Mouse (Mus musculus) thymus, postnatal 36 days (tissue): ENCODE results near the gene Hoxa4.

Experiments
- DNase-seq, 2 experiments: peaks; one replicate each; pipeline ENCODE4 v3.0.0; 2022; ENCODE audit warnings: mixed read lengths in 2 of 2

Hoxa4 gene

DNA sequence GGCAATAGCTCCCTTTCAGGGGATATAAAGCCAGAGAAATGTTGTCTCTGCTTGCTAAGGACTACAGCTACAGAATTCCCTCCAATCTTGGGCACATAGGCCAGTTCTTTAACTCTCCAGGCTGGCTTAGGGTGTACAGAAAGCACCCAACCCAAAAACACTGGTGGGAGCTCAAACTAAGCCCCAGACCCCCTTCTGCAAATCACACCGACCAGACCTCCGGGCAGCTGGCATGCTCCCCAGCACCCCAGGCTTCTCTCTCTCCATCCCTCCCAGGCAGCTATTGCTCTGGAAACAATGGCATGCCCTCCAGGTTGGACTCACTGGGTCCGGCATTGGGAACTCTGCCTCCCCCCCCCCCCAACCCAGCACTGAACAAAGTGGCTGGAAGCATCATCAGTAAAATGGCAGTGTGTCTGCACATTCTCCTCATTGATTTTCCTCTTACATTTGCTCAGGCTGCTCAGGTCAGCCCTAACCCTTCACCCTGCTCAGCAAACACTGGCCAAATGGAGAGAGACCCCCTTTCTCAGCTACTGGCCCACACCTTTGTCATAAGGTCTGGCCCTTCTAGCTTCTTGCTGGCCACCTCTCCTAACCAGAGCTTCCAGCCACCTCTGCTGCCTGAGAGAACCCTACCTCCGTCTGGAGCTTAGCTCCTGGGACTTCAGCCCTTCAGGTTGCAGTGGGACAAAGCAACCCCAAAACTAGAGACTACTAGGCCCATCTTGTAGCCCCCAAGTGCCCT lies 12.5 kb downstream of the Hoxa4 start:
- DNase-seq: no peak

DNA sequence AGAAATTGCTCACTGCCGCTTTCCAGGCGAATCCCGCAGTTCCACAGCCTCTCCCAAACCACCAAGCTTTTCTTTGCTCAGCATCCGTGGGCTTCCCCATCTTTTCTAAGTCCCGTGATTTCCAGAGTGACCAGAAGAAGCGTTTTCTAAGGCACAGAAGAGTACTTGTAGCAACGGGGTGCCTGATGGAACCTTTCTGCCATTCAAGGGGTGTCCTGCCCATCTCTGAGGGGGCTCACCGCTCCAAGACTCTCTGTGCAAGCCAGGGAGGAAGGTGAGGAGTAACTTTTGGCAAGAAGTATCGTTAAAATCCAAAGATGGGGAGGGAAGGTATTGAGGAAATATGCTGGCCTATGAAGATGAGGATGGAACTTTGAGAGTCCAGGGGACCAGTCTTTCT lies 13.7 kb downstream of the Hoxa4 start:
- DNase-seq: no peak

DNA sequence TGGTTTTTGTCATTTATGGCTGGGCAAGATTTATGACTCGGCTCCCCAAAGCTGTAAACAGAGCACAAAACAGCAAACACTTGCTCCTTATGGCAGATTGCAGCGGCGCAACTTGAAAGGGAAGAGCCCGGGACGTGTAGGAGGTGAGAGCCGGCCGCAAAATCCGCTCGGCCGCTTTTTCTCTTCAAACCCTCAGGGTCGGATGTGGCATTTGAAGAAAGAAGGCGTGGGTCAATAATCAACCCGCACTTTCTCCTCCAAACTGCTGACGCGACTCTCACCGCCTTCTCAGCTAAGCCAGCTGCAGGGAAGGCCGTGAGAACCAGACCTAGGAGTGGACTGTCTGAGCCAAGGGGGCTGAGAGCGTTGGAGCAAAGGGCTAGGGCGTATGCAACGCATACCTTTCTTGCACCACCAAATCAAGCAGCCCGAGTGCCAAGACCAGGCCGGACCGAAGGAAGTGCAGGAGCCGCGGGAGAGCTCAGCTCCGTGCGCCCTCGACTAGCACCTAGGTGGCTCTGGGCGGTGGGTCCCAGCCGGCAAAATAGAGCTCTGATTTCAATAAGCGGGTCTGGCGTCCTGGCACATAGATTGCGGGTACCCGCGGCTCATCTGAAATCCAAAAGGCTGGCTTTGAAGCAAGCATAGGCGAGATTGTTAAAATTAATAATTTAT lies 14.4 kb downstream of the Hoxa4 start, which contains the start of gene 5730596B20Rik:
TSS of gene 5730596B20Rik (plus strand) at position 438 of the 675 bp plus-strand sequence.
- no peak for DNase-seq

- no peak for DNase-seq
Observed at GRCm38 (mm10) chr6:52176391-52176790, 15.2 kb downstream of the Hoxa4 start.

DNA sequence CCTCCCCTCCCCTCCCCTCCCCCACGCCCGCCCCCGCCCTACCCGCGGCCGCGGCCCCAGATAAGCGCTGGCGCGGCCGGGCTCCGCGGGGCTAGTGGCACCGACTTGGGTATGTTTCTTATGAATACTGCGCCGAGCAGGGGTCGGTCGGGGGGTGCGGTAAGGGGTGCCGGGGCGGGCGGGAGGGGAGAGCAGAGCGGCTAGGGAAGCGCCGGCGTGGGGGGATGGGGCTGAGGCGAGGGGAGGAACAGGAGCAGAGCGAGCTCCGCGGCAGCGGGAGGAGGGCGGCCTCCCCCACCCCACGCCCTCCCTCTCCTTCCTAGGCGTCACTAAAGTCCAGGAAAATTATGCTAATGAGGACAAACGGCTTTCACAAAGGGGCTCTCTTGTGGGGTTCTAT lies 15.7 kb downstream of the Hoxa4 start:
- no peak for DNase-seq

DNA sequence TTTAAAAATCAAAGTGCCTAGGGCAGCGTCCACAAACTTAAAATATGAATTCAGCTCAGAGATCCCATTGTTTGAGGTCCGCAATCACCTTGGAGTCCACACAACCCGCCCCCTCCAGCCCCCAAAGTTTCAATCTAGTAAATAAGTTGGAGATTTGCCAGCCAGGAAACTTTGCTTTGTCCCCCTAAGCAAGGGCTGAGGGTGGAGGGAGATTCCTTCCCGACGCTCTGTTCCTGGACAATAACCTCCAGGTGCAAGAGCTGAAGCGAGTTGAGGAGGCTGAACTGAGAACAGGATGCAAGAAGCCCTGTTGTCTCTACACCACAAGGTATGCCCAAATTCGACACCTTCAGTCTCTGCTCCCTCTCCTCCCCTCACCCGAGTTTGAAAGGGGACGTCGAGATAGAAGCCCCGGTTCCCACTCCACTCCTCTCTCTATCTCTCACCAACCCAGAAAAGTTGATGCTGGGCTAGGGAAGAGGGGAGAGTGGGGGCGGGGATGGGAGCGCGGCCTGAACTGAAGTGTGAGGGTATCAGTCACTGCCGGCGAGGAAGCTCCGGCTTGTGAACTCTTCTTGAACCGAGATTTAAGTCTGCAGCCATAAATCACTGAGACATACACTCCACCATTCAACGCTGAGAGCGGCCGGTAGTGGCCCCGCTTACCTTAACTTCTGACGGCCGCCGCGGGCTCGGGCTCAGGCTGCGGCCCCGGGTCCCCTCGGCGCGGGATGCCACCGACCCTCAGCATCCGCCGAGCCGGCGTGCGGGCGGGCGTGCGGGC lies 16.4 kb downstream of the Hoxa4 start:
- no peak for DNase-seq

GRCm38 (mm10) chr6:52173648-52174047 lies 17.9 kb downstream of the Hoxa4 start:
- DNase-seq: no peak

DNA sequence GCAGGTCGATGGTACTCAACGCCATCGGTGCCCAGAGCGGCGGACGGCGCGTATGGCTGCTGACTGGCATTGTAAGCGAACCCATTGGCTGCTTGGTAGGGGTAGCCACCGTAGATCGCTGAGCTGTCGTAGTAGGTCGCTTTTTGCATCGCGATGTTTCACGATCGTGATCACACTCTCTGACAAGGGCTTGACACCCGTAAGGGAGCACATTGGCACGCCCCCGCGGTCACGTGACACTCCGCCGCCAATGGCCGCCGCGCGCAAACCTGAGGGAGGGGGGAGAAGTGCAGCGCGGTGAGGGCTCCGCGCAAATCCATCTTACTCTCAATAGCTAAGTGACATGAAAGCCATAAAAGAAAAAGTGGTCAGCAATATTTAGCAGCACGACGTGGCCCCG lies 19.1 kb downstream of the Hoxa4 start:
- DNase-seq: no peak

DNA sequence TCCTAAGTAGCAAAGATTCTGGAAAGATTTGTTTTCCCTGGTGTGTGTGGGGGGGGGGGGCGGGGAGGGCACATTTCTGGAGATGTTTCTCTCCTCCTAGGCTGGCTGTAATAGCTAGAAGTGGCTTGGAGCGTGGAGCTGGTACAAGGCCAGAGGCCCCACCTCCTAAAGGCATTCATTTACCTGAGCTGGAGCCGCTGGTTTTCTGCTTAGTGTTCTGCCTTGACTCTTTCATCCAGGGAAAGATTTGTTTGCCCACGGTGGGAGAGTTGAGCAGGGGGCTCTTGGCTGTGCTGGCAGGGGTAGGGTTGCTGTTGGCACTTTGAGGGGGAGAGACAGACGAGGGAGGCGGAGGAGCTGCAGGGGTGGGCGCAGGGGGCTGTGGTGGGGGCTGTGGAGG lies 19.6 kb downstream of the Hoxa4 start:
- no peak for DNase-seq

DNA sequence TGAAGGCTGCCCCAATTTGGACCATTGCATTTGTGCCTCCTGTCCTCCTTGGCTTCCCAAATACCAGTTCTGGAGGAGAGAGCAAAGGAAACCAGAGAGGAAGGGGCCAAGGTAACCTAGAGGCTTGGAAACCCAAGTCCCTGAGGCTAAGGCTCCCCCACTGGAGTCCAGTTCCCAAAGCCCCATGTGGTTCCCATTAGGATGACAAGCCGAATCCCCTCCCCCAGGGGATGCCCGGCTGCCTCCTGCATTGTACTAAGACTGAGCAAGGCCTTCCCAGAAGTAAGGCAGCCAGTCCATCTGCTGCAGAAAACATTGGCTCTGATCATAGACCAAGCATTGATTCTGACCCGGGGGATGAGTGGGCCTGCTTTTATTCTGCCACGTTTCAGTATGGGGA lies 20.2 kb downstream of the Hoxa4 start:
- DNase-seq: no peak

DNA sequence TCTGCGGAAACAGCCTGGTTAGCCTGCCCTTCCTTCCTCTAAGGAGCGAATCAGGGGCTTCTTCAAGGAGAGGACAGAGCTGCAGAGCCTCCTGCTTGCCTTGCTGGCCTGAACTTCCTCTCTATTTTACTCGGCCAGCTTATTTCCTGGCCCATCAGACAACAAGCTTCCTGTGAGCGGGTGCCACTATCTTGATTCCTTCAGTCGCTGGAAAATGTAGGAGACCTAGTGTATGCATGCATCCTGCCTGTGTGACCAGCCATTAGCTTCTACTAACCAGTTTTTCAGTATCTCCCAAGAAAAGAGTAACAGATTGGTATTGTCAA lies 20.7 kb downstream of the Hoxa4 start:
- DNase-seq: no peak

GRCm38 (mm10) chr6:52170166-52170897 lies 21.2 kb downstream of the Hoxa4 start:
- DNase-seq: no peak

DNA sequence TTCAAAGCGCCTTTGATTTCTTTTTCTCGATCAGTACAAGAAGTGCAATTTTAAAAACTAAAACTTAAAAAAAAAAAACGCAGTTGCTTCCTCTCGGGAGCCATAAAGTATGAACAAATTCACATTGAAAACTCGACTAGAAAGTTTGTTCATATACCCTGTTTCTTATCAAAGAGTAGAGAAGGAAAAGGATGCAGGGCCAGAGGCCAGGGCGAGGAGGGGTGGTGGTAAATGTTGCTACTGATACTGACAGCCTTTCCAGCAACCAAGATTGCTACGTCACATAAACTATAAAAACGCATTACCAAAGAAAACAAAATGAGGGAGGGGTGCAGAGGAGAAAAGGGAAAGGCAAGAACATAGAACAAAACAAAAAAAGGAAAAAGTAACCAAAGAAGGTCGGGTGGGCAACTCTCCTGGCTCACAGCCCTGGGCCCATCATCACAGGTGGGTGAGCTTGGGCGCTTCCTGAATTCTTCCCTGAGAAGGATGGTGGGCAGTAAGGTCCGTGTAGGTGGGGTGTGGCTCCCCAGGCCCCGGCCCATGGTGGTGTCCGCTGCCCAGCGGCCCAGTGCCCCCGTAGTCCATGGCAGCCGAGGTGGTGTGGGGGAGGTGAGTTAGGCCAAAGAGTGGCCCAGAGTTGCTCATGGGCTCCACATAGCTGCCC lies 21.9 kb downstream of the Hoxa4 start:
- no peak for DNase-seq

DNA sequence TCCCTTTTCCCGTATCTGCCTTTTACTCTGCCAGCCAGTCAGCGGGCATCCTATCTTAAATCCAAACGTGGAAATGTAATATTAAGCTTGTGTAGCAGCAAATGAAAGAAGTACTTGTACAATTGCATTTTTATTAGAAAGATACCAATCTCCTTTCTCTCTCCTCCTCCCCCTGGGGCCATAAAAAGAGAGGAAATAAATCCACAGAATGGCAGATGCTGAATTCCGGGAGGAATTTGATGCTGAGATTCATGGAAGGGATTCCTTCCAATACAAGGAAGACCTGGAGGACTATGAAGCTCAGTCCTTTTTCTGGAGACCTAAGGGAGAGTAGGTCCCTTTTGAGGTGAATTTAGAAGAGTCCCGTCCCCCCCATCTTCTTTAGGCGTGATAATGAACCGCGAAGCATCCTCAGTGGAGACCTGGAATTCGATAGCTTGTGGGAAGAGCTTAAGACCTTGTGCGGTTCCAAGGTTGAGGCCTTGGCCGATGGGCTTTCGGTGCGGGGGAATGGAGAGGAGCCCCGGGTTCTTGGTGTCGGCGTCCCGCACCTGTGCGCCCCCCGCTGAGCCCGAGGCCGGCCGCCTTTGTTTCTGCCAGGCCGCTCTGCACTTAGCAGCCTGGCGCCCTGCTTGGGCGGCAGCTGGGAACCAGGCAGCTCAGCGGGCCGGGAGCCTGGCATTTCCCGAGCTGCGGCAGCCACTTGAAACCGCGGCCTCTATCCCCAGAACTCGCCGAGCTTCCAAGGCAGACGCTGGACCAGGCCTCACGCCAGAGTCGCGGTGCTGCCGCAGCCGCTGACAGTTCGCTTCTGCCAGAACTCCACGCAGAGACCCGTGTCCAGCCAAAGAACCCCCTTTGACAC lies 23.1 kb downstream of the Hoxa4 start:
- DNase-seq: no peak

DNA sequence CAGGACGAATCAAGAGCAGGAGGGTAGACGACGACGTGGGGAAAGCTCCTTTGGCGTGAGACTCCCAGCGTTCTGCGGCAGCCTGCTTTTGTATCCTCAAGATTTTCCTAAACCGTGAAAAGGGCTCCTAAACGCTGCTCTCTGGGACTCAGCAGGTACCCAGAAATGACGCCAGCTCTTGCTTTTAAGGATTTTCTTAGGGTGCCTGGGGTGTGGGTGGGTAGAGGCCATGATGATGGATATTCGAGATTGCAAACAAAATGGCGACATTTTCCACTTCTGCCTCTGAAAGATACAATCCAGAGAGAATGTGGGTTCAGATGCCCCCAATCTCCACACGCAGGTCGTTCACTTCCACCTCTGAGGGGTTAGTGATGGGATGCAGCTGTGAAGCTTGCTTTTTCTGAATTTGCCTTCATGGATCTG lies 23.8 kb downstream of the Hoxa4 start:
- DNase-seq: no peak

GRCm38 (mm10) chr6:52167176-52167575 lies 24.4 kb downstream of the Hoxa4 start:
- DNase-seq: no peak

- DNase-seq: no peak
Observed at GRCm38 (mm10) chr6:52166431-52167077, 25.0 kb downstream of the Hoxa4 start.

DNA sequence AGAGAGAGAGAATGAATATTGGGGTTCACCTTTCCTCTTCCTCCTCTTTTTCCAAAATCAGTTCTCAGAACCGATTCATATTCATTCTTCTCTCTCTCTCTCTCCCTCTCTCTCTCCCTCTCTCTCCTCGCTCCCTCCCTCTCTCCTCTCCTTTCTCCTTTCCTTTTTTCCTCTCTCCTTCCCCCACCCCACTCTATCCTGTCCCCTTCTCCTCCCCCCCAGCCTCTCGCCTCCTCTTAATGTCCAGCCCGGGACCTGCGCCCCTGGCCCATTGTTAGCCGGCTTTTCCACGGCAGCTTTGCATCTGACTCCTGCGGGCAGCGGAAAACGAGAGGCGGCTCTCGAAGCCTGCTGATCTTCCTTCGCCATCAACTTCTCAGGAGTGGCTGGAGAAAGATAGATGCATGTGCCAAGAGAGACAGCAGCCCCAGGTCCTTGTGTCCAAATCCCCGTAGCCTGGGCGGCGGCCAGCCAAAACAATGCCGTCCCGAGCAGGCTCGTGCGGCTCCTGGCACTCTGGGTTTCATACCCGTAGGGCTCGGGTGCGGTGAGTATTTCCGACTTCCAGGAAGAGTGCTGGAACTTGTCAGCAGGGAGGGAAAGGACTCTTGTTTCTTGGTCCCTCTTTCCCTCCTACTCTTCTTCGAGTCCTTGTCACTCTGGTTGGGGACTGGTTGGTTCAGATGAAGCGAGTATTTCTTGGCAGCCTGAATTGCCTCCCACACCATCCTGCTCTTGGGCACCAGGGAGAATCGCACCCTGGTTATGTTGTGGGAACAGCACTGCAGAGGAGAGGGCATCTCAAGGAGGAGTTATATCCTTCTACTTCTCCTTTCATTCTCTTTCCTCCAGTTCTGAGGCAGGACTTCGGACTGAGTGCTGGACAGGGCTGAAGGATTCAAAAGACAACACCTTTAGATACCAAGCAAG lies 25.8 kb downstream of the Hoxa4 start:
- no peak for DNase-seq

DNA sequence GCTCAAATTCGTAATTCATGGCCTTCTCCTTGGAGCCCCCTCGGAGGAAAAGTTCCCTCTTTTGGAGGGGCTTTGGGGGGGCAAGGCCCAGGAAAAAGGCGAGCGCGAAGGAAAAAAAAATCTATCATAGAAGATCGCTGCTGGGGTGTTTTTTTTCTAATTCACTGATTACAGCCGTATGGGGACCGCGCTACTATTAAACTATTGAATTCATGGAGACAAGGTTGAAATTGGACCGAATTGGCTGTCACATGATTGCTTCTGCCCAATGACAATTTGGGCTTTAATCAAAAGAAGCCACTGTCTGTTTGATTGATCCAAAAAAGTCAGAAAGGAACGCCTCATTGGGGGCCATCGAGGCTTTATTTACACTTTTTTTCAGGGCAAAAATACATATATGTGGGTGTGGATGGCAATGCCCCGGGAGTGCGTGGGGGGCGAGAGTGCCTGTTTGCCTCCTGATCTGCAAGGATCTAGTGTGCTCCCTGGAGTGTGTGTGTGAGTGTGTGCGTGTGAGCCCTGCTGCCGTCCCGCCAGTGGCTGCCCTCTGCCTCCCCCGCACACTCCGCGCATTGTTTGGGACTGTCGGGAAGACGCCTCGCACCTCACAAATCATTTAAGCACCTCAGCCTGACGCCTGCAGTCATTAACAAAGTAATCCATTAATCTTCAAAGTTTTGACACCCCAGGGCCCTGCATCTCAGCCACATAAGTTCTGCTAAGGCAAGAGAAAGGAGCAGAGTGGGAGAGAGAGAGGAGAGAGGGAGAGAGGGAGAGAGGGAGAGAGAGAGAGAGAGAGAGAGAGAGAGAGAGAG lies 26.7 kb downstream of the Hoxa4 start, which contains the start of gene Hoxa2:
TSS of gene Hoxa2 (minus strand) at position 206 of the 815 bp plus-strand sequence.
- no peak for DNase-seq
